Mouse (Mus musculus): ENCODE measurements around the gene Cit. TPM values are rescaled to one million over a fixed set of nuclear protein-coding genes. Genes with fewer than 3 reads are reported as not detected.
A peak's percentile ranks its signal among the peaks of the same experiment; 100 is the strongest.

Cit gene
- polyA plus RNA-seq, 1 experiment from 2014 or later, result 30.4 TPM

DNA sequence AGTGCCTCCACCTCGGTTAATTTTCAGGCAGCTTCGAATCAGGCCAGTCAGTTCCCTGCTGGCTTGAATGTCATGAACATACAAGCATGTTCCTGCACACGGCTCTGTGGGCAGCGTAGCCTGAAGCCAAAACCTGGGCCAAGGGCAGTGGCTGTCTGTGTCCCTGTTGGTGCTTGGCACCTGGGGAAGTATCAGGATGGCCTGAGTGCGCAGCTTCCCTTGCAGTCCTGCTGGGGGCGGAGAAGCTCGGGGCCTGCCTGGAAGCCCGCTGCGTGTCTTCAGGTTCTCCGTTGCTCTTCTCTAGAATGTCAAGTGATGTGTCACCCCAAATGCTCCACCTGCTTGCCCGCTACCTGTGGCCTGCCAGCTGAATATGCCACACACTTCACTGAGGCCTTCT is 140.0 kb downstream of the Cit start:
- Histone ChIP-seq H3K27ac (ENCODE audit: low read length) (no peak overlapping the region), H3K4me3 (ENCODE audit: low read length) (no peak overlapping the region), H3K27me3 (ENCODE audit: insufficient read depth, low read length) (no peaks in the 10 kb centered on the region), H3K36me3 (ENCODE audit: insufficient read depth, low read length) (peaks cover 50% of the 10 kb centered on the region), H3K9me3 (ENCODE audit: low read length) (no peaks in the 10 kb centered on the region), H3K9ac (replicated peaks; ENCODE audit: low read length) (no peak overlapping the region), H3K4me2 (replicated peaks; ENCODE audit: low read depth, low read length) (no peak overlapping the region), H3K4me1 (ENCODE audit: insufficient read depth, low read length) (peaks cover 14% of the 10 kb centered on the region)
- no peak for ATAC-seq (ENCODE audit: low FRiP score, low TSS enrichment)
- WGBS, result 90% methylated on average over 11 of the region's 11 CpGs

DNA sequence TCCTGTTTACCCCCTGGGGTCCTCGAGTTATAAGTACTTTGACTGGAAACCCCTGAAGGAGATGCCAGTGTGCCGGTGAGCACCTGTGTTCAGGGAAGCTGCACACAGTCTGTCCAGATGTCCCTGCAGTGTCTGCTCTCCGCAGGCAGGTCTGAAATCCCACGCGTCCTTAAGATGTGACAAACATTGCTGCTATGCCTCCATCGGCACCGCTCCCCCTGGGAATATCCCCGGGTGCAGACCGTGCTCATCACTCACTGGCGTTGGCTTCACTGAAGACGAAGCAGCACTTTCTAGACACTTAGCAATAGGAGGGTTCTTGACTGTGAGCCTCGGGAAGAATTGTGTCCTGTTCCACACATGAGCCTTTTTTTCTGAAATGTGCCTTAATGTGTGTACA is 142.2 kb downstream of the Cit start:
- H3K36me3 ChIP-seq (ENCODE audit: insufficient read depth, low read length), result peaks cover 65% of the 10 kb centered on the region
- peaks cover 9% of the 10 kb centered on the region for H3K9me3 ChIP-seq (ENCODE audit: low read length)
- H3K4me2 ChIP-seq (replicated peaks; ENCODE audit: low read depth, low read length), result no peak overlapping the region
- ATAC-seq (ENCODE audit: low FRiP score, low TSS enrichment), result no peak
- H3K4me1 ChIP-seq (ENCODE audit: insufficient read depth, low read length), result peaks cover 9% of the 10 kb centered on the region
- H3K4me3 ChIP-seq (ENCODE audit: low read length), result no peak overlapping the region
- 86% methylated on average over 12 of the region's 12 CpGs for WGBS
- H3K27ac ChIP-seq (ENCODE audit: low read length), result no peak overlapping the region
- no peak overlapping the region for H3K9ac ChIP-seq (replicated peaks; ENCODE audit: low read length)
- H3K27me3 ChIP-seq (ENCODE audit: insufficient read depth, low read length), result no peaks in the 10 kb centered on the region

DNA sequence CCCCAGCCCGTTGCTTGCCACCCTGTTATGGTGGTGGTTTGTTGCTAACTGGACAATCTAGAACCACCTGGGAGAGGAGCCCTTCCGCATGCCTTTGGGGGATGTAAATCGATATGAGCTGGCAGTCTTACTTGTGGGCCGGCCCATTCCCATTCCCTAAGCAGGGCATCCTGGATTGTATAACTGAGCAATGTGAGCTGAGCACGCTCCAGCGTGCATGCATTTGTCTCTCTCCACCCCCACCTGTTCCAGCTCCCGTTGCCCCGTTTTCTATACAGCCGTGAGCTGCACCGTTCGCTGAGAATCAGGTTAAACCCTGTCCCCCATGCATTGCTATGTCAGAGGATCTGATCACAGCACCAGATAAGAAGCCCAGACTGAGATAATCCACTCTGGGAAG is 146.6 kb downstream of the Cit start:
- Histone ChIP-seq H3K9me3 (ENCODE audit: low read length) (peaks cover 9% of the 10 kb centered on the region), H3K9ac (replicated peaks; ENCODE audit: low read length) (no peak overlapping the region), H3K27me3 (ENCODE audit: insufficient read depth, low read length) (no peaks in the 10 kb centered on the region), H3K4me3 (ENCODE audit: low read length) (no peak overlapping the region), H3K27ac (ENCODE audit: low read length) (no peak overlapping the region), H3K4me2 (replicated peaks; ENCODE audit: low read depth, low read length) (no peak overlapping the region), H3K4me1 (ENCODE audit: insufficient read depth, low read length) (no peaks in the 10 kb centered on the region), H3K36me3 (ENCODE audit: insufficient read depth, low read length) (peaks cover 63% of the 10 kb centered on the region)
- 87% methylated on average over 11 of the region's 11 CpGs for WGBS
- ATAC-seq (ENCODE audit: low FRiP score, low TSS enrichment), result no peak

DNA sequence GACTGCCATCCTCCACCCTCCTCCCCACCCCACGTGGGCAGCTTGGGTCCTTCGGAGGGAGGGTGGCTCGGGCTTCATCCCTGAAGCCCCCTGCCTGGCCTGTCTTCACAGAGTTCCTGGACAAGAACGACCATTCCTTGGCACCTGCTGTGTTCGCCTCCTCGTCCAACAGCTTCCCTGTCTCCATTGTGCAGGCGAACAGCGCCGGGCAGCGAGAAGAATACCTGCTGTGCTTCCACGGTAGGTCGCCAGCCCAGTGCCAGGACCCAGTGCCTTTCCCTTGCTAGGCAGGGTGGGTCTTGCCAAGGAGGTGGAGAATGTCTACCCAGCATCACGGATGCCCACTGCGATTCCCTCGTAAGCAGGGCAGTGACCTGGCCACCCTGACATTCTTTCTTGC is 149.0 kb downstream of the Cit start:
- 93% methylated on average over 15 of the region's 15 CpGs for WGBS
- Histone ChIP-seq H3K4me2 (replicated peaks; ENCODE audit: low read depth, low read length) (no peak overlapping the region), H3K27me3 (ENCODE audit: insufficient read depth, low read length) (no peaks in the 10 kb centered on the region), H3K9ac (replicated peaks; ENCODE audit: low read length) (no peak overlapping the region), H3K36me3 (ENCODE audit: insufficient read depth, low read length) (peaks cover 54% of the 10 kb centered on the region), H3K27ac (ENCODE audit: low read length) (no peak overlapping the region), H3K4me3 (ENCODE audit: low read length) (no peak overlapping the region), H3K9me3 (ENCODE audit: low read length) (peaks cover 9% of the 10 kb centered on the region), H3K4me1 (ENCODE audit: insufficient read depth, low read length) (no peaks in the 10 kb centered on the region)
- no peak for ATAC-seq (ENCODE audit: low FRiP score, low TSS enrichment)

DNA sequence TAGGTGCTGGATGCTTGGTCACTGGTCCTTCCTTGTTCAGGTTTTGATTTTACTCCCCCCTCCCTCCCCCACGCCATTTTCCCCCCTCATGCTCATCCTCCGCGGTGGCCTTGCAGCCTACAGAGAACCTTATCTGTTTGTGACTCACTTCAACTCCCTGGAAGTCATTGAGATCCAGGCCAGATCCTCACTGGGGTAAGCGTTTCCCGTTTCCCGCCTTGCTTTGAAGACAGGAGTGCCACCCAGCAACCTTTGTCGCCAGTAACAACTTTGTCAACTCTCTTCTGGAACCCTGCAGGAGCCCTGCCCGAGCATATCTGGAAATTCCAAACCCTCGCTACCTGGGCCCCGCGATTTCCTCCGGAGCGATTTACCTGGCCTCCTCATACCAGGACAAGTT is 152.3 kb downstream of the Cit start:
- H3K27me3 ChIP-seq (ENCODE audit: insufficient read depth, low read length), result no peaks in the 10 kb centered on the region
- H3K9ac ChIP-seq (replicated peaks; ENCODE audit: low read length), result no peak overlapping the region
- no peaks in the 10 kb centered on the region for H3K9me3 ChIP-seq (ENCODE audit: low read length)
- no peaks in the 10 kb centered on the region for H3K4me1 ChIP-seq (ENCODE audit: insufficient read depth, low read length)
- no peak overlapping the region for H3K27ac ChIP-seq (ENCODE audit: low read length)
- H3K4me2 ChIP-seq (replicated peaks; ENCODE audit: low read depth, low read length), result no peak overlapping the region
- ATAC-seq (ENCODE audit: low FRiP score, low TSS enrichment), result no peak
- WGBS, result 80% methylated on average over 13 of the region's 13 CpGs
- H3K4me3 ChIP-seq (ENCODE audit: low read length), result no peak overlapping the region
- H3K36me3 ChIP-seq (ENCODE audit: insufficient read depth, low read length), result peaks cover 28% of the 10 kb centered on the region

DNA sequence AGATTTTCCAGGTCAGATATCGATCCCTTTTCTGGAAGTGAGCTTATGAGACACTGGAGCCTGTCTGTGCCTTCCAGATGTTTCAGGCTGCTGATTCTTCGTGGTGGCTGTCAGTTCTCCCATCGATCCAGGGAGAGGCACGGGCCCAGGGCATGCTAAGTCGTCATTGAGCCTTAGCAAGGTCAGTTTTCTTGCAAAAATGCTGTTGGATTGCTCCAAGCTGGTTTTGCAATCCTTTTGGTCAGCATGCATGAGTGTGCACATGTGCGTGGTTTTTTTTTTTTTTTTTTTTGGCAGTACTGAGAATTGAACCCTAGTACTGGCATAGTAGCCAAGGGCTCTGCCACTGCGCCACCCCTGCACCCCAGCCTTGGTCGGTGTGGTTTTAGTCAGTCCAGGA is 158.1 kb downstream of the Cit start:
- Histone ChIP-seq H3K4me2 (replicated peaks; ENCODE audit: low read depth, low read length) (no peak overlapping the region), H3K27me3 (ENCODE audit: insufficient read depth, low read length) (no peaks in the 10 kb centered on the region), H3K4me3 (ENCODE audit: low read length) (no peak overlapping the region), H3K36me3 (ENCODE audit: insufficient read depth, low read length) (0 out of 2 replicates have a peak, but pooled peaks cover 3% of the 10 kb centered on the region), H3K9me3 (ENCODE audit: low read length) (no peaks in the 10 kb centered on the region), H3K27ac (ENCODE audit: low read length) (no peak overlapping the region), H3K4me1 (ENCODE audit: insufficient read depth, low read length) (peaks cover 7% of the 10 kb centered on the region; the same call in 1 of the 2 replicates), H3K9ac (replicated peaks; ENCODE audit: low read length) (no peak overlapping the region)
- ATAC-seq (ENCODE audit: low FRiP score, low TSS enrichment), result no peak
- WGBS, result 80% methylated on average over 8 of the region's 8 CpGs

DNA sequence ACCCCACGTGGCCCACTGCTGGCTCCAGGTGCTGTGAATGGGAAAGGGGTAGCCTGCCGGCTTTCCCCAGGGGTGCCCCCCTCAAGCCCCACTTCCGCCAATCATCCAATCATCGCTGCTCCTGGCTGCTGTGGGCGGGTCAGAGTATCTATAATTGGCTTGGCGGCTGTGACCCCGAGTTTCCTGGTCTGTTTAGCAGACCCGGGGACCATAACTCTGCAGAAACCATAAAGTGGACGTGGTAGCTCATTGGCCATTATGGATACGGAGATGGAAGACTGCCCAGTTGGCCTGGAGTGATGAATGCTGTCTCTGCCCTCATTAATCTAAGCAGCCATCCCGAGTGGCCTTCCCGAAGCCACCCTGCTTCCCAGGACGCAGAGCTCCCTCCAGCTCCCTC is 158.7 kb downstream of the Cit start:
- peaks cover 7% of the 10 kb centered on the region; the same call in 1 of the 2 replicates for H3K4me1 ChIP-seq (ENCODE audit: insufficient read depth, low read length)
- H3K27me3 ChIP-seq (ENCODE audit: insufficient read depth, low read length), result no peaks in the 10 kb centered on the region
- 30% methylated on average over 13 of the region's 13 CpGs for WGBS
- no peaks in the 10 kb centered on the region for H3K9me3 ChIP-seq (ENCODE audit: low read length)
- H3K9ac ChIP-seq (replicated peaks; ENCODE audit: low read length), result no peak overlapping the region
- 0 out of 2 replicates have a peak, but pooled peaks cover 3% of the 10 kb centered on the region for H3K36me3 ChIP-seq (ENCODE audit: insufficient read depth, low read length)
- no peak overlapping the region for H3K4me2 ChIP-seq (replicated peaks; ENCODE audit: low read depth, low read length)
- no peak overlapping the region for H3K4me3 ChIP-seq (ENCODE audit: low read length)
- 0 out of 2 replicates have a peak, but pooled peaks have one; percentile 40 for ATAC-seq (ENCODE audit: low FRiP score, low TSS enrichment)
- H3K27ac ChIP-seq (ENCODE audit: low read length), result no peak overlapping the region

DNA sequence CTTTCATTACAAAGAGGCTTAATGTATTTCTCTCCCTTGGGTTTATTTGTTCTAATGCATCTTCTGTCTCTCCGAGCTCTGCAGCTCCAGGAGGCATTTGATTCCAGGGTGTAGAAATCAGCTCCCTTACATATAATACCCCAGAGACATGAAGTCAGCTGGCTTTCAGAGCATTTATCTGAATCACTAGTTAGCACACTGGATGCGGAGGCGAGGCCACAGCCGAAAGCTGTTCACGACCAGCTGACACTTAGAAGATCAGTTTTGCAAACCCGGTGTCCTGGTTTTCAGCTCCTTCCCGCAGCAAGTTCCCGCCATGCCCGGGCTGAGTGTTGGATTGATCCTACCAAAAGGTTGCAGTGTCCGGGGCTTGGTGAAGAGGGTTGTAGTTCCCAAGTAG is 159.2 kb downstream of the Cit start:
- H3K4me1 ChIP-seq (ENCODE audit: insufficient read depth, low read length), result peaks cover 7% of the 10 kb centered on the region; the same call in 1 of the 2 replicates
- H3K36me3 ChIP-seq (ENCODE audit: insufficient read depth, low read length), result 0 out of 2 replicates have a peak, but pooled peaks cover 3% of the 10 kb centered on the region
- no peaks in the 10 kb centered on the region for H3K9me3 ChIP-seq (ENCODE audit: low read length)
- no peak overlapping the region for H3K27ac ChIP-seq (ENCODE audit: low read length)
- no peak overlapping the region for H3K4me2 ChIP-seq (replicated peaks; ENCODE audit: low read depth, low read length)
- H3K9ac ChIP-seq (replicated peaks; ENCODE audit: low read length), result no peak overlapping the region
- no peak overlapping the region for H3K4me3 ChIP-seq (ENCODE audit: low read length)
- 85% methylated on average over 10 of the region's 10 CpGs for WGBS
- no peak for ATAC-seq (ENCODE audit: low FRiP score, low TSS enrichment)
- H3K27me3 ChIP-seq (ENCODE audit: insufficient read depth, low read length), result no peaks in the 10 kb centered on the region

DNA sequence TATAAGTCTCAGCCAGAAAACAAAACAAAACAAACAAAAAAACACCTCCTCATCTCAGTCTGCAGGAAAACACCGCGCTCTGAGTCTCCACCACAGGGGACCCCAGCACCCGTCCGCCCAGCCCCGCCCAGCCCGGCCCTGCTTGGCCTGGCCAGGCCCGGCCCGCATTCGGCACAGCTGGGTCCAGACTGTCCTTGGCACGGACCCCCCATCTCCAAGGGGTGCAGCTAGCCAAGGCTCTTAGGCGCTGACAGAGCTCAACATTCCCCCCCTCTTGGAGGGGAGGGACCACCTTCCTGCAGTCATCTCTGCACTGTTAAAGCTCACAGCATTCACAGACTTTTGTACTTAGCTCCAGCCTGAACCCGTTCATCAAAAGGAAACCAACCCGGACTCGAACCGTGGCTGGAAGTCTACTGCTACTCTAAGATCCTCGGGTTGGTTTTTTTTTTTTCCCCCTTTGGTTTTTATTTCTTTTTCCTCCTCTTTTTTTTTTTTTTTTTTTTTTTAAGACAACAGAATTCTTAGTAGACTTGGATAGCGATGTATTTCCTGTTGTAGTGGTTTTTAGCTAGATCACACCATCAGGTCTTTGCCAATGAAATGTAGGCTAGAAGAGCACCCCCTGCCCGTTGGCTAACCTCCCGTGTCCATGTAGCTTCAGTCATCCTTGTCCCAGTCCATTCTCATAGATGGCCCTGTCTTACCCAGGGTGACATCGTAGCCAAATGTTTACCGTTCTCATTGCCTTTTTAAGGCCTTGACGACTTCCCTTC is 161.4 kb downstream of the Cit start:
- peaks cover 19% of the 10 kb centered on the region for H3K4me1 ChIP-seq (ENCODE audit: insufficient read depth, low read length)
- no peaks in the 10 kb centered on the region for H3K36me3 ChIP-seq (ENCODE audit: insufficient read depth, low read length)
- H3K9me3 ChIP-seq (ENCODE audit: low read length), result no peaks in the 10 kb centered on the region
- ATAC-seq (ENCODE audit: low FRiP score, low TSS enrichment), result no peak
- H3K27ac ChIP-seq (ENCODE audit: low read length), result peak overlapping the region; percentile 67; the same call in 1 of the 2 replicates
- H3K4me3 ChIP-seq (ENCODE audit: low read length), result no peak overlapping the region
- no peaks in the 10 kb centered on the region for H3K27me3 ChIP-seq (ENCODE audit: insufficient read depth, low read length)
- H3K9ac ChIP-seq (replicated peaks; ENCODE audit: low read length), result no peak overlapping the region
- no peak overlapping the region for H3K4me2 ChIP-seq (replicated peaks; ENCODE audit: low read depth, low read length)
- 63% methylated on average over 22 of the region's 22 CpGs for WGBS

DNA sequence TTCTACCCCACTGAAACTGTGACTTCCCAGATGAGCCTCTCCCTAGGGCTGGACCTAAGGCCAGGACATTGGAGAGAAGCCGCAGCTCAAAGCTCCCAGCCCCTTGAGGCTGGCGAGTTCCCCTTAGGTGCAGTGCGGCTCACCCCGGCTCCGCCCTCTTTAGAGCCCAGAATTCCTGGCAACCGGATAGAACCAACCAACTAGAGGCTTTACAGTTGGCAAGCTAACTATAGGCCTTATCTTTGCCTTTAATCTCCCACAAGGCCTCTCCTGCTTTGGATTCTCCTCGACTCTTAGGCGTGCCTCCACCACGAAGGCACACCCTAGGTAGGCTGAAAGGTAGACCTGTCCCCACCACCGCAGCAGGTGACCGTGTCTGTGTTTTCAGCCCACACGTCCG is 162.6 kb downstream of the Cit start:
- H3K27ac ChIP-seq (ENCODE audit: low read length), result peak overlapping the region; percentile 67
- H3K4me1 ChIP-seq (ENCODE audit: insufficient read depth, low read length), result peaks cover 19% of the 10 kb centered on the region
- H3K27me3 ChIP-seq (ENCODE audit: insufficient read depth, low read length), result no peaks in the 10 kb centered on the region
- 76% methylated on average over 13 of the region's 13 CpGs for WGBS
- H3K9me3 ChIP-seq (ENCODE audit: low read length), result no peaks in the 10 kb centered on the region
- ATAC-seq (ENCODE audit: low FRiP score, low TSS enrichment), result peak; percentile 33; the same call in 1 of the 2 replicates
- H3K4me3 ChIP-seq (ENCODE audit: low read length), result 0 out of 2 replicates have a peak overlapping the region, but pooled peaks have one; percentile 2
- no peak overlapping the region for H3K4me2 ChIP-seq (replicated peaks; ENCODE audit: low read depth, low read length)
- H3K36me3 ChIP-seq (ENCODE audit: insufficient read depth, low read length), result peaks cover 4% of the 10 kb centered on the region
- no peak overlapping the region for H3K9ac ChIP-seq (replicated peaks; ENCODE audit: low read length)
